Mouse (Mus musculus): ENCODE measurements around the gene Rarg.

DNA sequence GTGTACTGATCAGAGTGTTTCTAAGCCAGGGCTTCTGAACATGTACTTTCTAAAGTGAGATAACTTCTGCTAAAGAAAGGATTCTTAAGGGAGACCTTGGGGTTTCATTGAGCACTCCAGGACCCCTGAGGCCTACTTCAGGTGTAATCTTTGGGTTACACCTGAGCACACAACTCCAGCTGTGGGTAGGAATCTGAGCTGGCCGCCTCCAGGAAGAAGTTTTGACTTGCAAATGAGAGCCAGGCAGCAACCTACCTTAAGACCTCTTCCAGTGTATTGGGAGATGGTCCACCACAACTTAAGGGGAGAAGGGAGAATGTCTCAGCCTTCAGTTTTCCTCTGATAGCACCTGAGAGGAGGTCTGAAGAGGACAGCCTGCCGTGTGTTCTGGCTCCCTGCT lies 43.2 kb downstream of the Rarg start:
- TF ChIP-seq TAL1 (IDR thresholded peaks at IDR 0.05; ENCODE audit: low read length) (no peak), GATA1 (IDR thresholded peaks at IDR 0.05; ENCODE audit: low read length) (no peak)

Data from erythroblast, embryonic 14.5 days (primary cell).